Mouse (Mus musculus) thymus, postnatal 14 days (tissue): ENCODE measurements around the gene Zscan29.

Experiments used
- DNase-seq: peaks from one replicate; pipeline ENCODE4 v3.0.0; 2021

Zscan29 gene

GRCm38 (mm10) chr2:121170980-121171742, at the start of gene Zscan29:
TSS of gene Zscan29 (minus strand) at chr2:121171125.
- DNase-seq: peak; percentile 95

GRCm38 (mm10) chr2:121219994-121220393, 49.1 kb upstream of the Zscan29 start:
- no peak for DNase-seq

GRCm38 (mm10) chr2:121219177-121219576, 48.3 kb upstream of the Zscan29 start:
- no peak for DNase-seq

GRCm38 (mm10) chr2:121214491-121214890, 43.6 kb upstream of the Zscan29 start:
- no peak for DNase-seq

GRCm38 (mm10) chr2:121206541-121206940, 35.6 kb upstream of the Zscan29 start:
- DNase-seq: no peak

- no peak for DNase-seq
Observed at GRCm38 (mm10) chr2:121204276-121204675, 33.4 kb upstream of the Zscan29 start.

- DNase-seq: no peak
Observed at GRCm38 (mm10) chr2:121195466-121195865, 24.5 kb upstream of the Zscan29 start.

GRCm38 (mm10) chr2:121188530-121188929, 17.6 kb upstream of the Zscan29 start:
- no peak for DNase-seq

GRCm38 (mm10) chr2:121184142-121184541, 13.2 kb upstream of the Zscan29 start:
- DNase-seq: no peak

- DNase-seq: no peak
Observed at GRCm38 (mm10) chr2:121183431-121183830, 12.5 kb upstream of the Zscan29 start.

GRCm38 (mm10) chr2:121178828-121179479, 8.0 kb upstream of the Zscan29 start:
- no peak for DNase-seq

- peak; percentile 65 for DNase-seq
Observed at GRCm38 (mm10) chr2:121170481-121170971, 399 bp downstream of the Zscan29 start, which contains the start of gene Tubgcp4. TSS of gene Tubgcp4 (plus strand) at chr2:121170654.

- peak; percentile 42 for DNase-seq
Observed at GRCm38 (mm10) chr2:121169902-121170301, 1.0 kb downstream of the Zscan29 start.

GRCm38 (mm10) chr2:121169173-121169572, 1.8 kb downstream of the Zscan29 start:
- DNase-seq: no peak

- no peak for DNase-seq
Observed at GRCm38 (mm10) chr2:121153100-121153499, 17.8 kb downstream of the Zscan29 start.

GRCm38 (mm10) chr2:121149679-121150078, 21.2 kb downstream of the Zscan29 start:
- DNase-seq: no peak

GRCm38 (mm10) chr2:121142415-121142814, 28.5 kb downstream of the Zscan29 start:
- no peak for DNase-seq

GRCm38 (mm10) chr2:121141216-121142035, 29.5 kb downstream of the Zscan29 start:
- no peak for DNase-seq

GRCm38 (mm10) chr2:121140018-121140882, 30.7 kb downstream of the Zscan29 start, which contains the start of the genes Adal and Lcmt2:
TSS of gene Adal (plus strand) at chr2:121140428.
TSS of gene Lcmt2 (minus strand) at chr2:121140653.
- peak; percentile 91 for DNase-seq

GRCm38 (mm10) chr2:121139266-121140017, 31.5 kb downstream of the Zscan29 start:
- no peak for DNase-seq

GRCm38 (mm10) chr2:121137371-121137770, 33.6 kb downstream of the Zscan29 start:
- DNase-seq: peak; percentile 8
